Mouse (Mus musculus) testis, adult 2 months (tissue): ENCODE data around the gene Nyap1.

Source experiments
- CTCF ChIP-seq: fragments of 200-500 bp; IDR thresholded peaks from 2 replicates; pipeline ENCODE4 v1.5.1; 2012; ENCODE audit warnings: low read depth, mild to moderate bottlenecking, inconsistent platforms, low read length, moderate library complexity; ENCODE audit not compliant: control insufficient read depth, insufficient read depth, insufficient replicate concordance
- POLR2A ChIP-seq: fragments of 200-500 bp; IDR thresholded peaks from 2 replicates; pipeline ENCODE4 v1.6.1; 2012; ENCODE audit warnings: low read depth, mild to moderate bottlenecking, inconsistent platforms, low read length, moderate library complexity; ENCODE audit not compliant: control insufficient read depth

- TF ChIP-seq CTCF (no peak), POLR2A (no peak)
Observed at GRCm38 (mm10) chr5:137768475-137768874, 27.1 kb upstream of the Nyap1 start.
